Mouse (Mus musculus) heart, embryonic 15.5 days (tissue): ENCODE measurements at regions not wholly inside any gene's neighbourhood (a gene's known extent, or its start where the extent isn't known, plus 50 kb on each side); places are given as distances from the start of the nearest gene placed in this dataset.

Experiments
- ATAC-seq: fragments of 200-750 bp; cut with Nextera tagmentation; replicated peaks from 2 replicates; pipeline ENCODE4 v1.8.0; 2017; ENCODE audit warnings: low read depth, moderate TSS enrichment; ENCODE audit not compliant: insufficient number of reproducible peaks, insufficient read depth, low FRiP score
- H3K27ac ChIP-seq: fragments of 300-500 bp; sonication (generic); 2 replicates; pipeline ENCODE4 v1.5.1; 2015; ENCODE audit warnings: mild to moderate bottlenecking, inconsistent platforms
- H3K27me3 ChIP-seq: fragments of 300-500 bp; sonication (generic); 2 replicates; pipeline ENCODE4 v1.6.1; 2015; ENCODE audit warnings: inconsistent platforms
- H3K36me3 ChIP-seq: fragments of 300-500 bp; sonication (generic); 2 replicates; pipeline ENCODE4 v1.6.1; 2015; ENCODE audit warnings: mild to moderate bottlenecking, inconsistent platforms
- H3K4me1 ChIP-seq: fragments of 300-500 bp; sonication (generic); replicated peaks from 2 replicates; pipeline ENCODE4 v1.6.1; 2015; ENCODE audit warnings: inconsistent platforms
- H3K4me2 ChIP-seq: fragments of 300-500 bp; sonication (generic); 2 replicates; pipeline ENCODE4 v1.6.1; 2015; ENCODE audit warnings: inconsistent platforms, mild to moderate bottlenecking, moderate library complexity
- H3K4me3 ChIP-seq: fragments of 300-500 bp; sonication (generic); 2 replicates; pipeline ENCODE4 v1.5.1; 2015; ENCODE audit warnings: mild to moderate bottlenecking, inconsistent platforms
- H3K9ac ChIP-seq: fragments of 300-500 bp; sonication (generic); 2 replicates; pipeline ENCODE4 v1.6.1; 2015; ENCODE audit warnings: mild to moderate bottlenecking, inconsistent platforms
- H3K9me3 ChIP-seq: fragments of 300-500 bp; sonication (generic); replicated peaks from 2 replicates; pipeline ENCODE4 v1.6.1; 2016; ENCODE audit warnings: inconsistent platforms
- WGBS: fragments of 180-500 bp; shearing (Covaris S2); methylation state at CpG from one replicate; pipeline ENCODE4 v1.1.7; 2015; ENCODE audit warnings: mixed read lengths; 5-methylcytosine and 5-hydroxymethylcytosine counted together

DNA sequence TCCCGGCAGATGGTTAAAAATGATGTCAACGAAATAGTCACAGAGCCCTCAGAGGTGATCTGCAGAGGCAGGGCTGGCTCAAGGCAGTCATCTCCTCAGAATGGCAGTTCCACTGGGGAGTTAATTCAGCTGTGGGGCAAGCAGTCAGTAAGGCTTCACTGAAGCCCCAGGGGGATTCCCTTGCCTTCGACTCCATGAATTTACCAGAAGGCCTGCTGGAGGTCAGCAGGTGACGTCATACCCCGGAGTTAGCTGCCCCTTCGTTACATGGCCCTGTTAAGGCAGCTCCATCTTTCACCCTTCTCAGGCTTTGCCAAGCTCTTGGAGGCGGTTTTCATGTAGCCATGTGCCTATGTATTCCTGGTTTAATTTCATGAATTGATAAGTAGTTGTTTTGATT is 178.6 kb downstream of the Fam43a start:
- Histone ChIP-seq H3K9ac (no peak overlapping the region), H3K36me3 (no peaks in the 10 kb centered on the region), H3K27ac (no peak overlapping the region), H3K4me1 (peaks cover 20% of the 10 kb centered on the region), H3K27me3 (no peaks in the 10 kb centered on the region), H3K4me3 (no peak overlapping the region), H3K4me2 (no peak overlapping the region), H3K9me3 (no peaks in the 10 kb centered on the region)
- ATAC-seq, result no peak
- 52% methylated on average over 7 of the region's 7 CpGs for WGBS

DNA sequence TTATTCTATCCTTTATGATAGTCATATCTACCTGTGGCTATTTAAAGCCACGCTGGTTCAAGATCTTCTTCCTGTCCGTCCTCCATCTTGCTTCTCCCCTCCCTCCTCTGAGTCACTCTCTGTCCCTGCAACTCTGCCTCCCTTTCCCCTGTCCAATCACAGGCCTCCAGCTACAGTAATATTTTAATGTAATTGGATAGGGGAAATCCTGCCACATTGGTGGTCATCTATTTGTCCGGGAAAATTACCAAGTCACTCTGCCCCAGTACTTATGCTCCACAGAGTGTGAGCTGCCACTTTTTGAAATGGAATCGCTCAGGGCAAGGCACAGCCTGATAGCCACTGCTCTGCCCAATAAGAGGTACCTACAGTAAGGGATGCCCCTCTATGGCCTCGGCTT is 179.4 kb downstream of the Fam43a start:
- Histone ChIP-seq H3K36me3 (no peaks in the 10 kb centered on the region), H3K9me3 (no peaks in the 10 kb centered on the region), H3K9ac (no peak overlapping the region), H3K4me3 (no peak overlapping the region), H3K4me2 (no peak overlapping the region), H3K27me3 (no peaks in the 10 kb centered on the region), H3K4me1 (peaks cover 20% of the 10 kb centered on the region), H3K27ac (no peak overlapping the region)
- 73% methylated on average over 5 of the region's 5 CpGs for WGBS
- no peak for ATAC-seq

- no peak overlapping the region for H3K4me2 ChIP-seq
Measured at GRCm38 (mm10) chr16:30784261-30784660, 184.7 kb downstream of the Fam43a start.

GRCm38 (mm10) chr16:30784949-30785348 is 185.4 kb downstream of the Fam43a start:
- no peaks in the 10 kb centered on the region for H3K36me3 ChIP-seq
- no peaks in the 10 kb centered on the region for H3K27me3 ChIP-seq
- no peak overlapping the region for H3K4me2 ChIP-seq
- 89% methylated on average over 1 of the region's 1 CpGs for WGBS
- no peaks in the 10 kb centered on the region for H3K9me3 ChIP-seq
- H3K4me3 ChIP-seq, result no peak overlapping the region
- H3K9ac ChIP-seq, result no peak overlapping the region
- peaks cover 26% of the 10 kb centered on the region for H3K4me1 ChIP-seq
- no peak for ATAC-seq
- H3K27ac ChIP-seq, result no peak overlapping the region

More at GRCm38 (mm10) chr16:30784261-30784660, 184.7 kb downstream of the Fam43a start:
- H3K27me3 ChIP-seq, result no peaks in the 10 kb centered on the region
- H3K27ac ChIP-seq, result no peak overlapping the region
- no peak overlapping the region for H3K9ac ChIP-seq
- no peak for ATAC-seq
- peaks cover 19% of the 10 kb centered on the region for H3K4me1 ChIP-seq
- no peaks in the 10 kb centered on the region for H3K36me3 ChIP-seq
- H3K4me3 ChIP-seq, result no peak overlapping the region
- WGBS, result 98% methylated on average over 5 of the region's 5 CpGs
- H3K9me3 ChIP-seq, result no peaks in the 10 kb centered on the region

- no peak overlapping the region for H3K4me2 ChIP-seq
- H3K4me1 ChIP-seq, result peaks cover 37% of the 10 kb centered on the region
- H3K27me3 ChIP-seq, result no peaks in the 10 kb centered on the region
- no peak for ATAC-seq
- 92% methylated on average over 3 of the region's 3 CpGs for WGBS
- H3K36me3 ChIP-seq, result no peaks in the 10 kb centered on the region
- no peak overlapping the region for H3K27ac ChIP-seq
- no peaks in the 10 kb centered on the region for H3K9me3 ChIP-seq
- H3K4me3 ChIP-seq, result no peak overlapping the region
- H3K9ac ChIP-seq, result no peak overlapping the region
Measured at GRCm38 (mm10) chr16:30786060-30786459, 186.5 kb downstream of the Fam43a start.

- H3K4me1 ChIP-seq, result peaks cover 50% of the 10 kb centered on the region
- no peak for ATAC-seq
- no peak overlapping the region for H3K9ac ChIP-seq
- no peaks in the 10 kb centered on the region for H3K9me3 ChIP-seq
- H3K4me3 ChIP-seq, result no peak overlapping the region
- no peak overlapping the region for H3K4me2 ChIP-seq
- WGBS, result 66% methylated on average over 1 of the region's 1 CpGs
- H3K27me3 ChIP-seq, result no peaks in the 10 kb centered on the region
- no peaks in the 10 kb centered on the region for H3K36me3 ChIP-seq
- no peak overlapping the region for H3K27ac ChIP-seq
Measured at GRCm38 (mm10) chr16:30787351-30787750, 187.8 kb downstream of the Fam43a start.

- peak overlapping the region; percentile 91 for H3K27ac ChIP-seq
- H3K4me1 ChIP-seq, result peaks cover 60% of the 10 kb centered on the region
- no peaks in the 10 kb centered on the region for H3K36me3 ChIP-seq
- no peak overlapping the region; the same call in 1 of the 2 replicates for H3K4me2 ChIP-seq
- no peak overlapping the region for H3K9ac ChIP-seq
- ATAC-seq, result no peak
- 24% methylated on average over 11 of the region's 11 CpGs for WGBS
- H3K27me3 ChIP-seq, result no peaks in the 10 kb centered on the region
- H3K9me3 ChIP-seq, result no peaks in the 10 kb centered on the region
- no peak overlapping the region for H3K4me3 ChIP-seq
Measured at GRCm38 (mm10) chr16:30788321-30788781, 188.8 kb downstream of the Fam43a start.

GRCm38 (mm10) chr16:30788944-30789781 is 189.6 kb downstream of the Fam43a start:
- H3K27ac ChIP-seq, result peak overlapping the region; percentile 91
- no peak overlapping the region for H3K4me3 ChIP-seq
- WGBS, result 78% methylated on average over 15 of the region's 15 CpGs
- H3K9ac ChIP-seq, result no peak overlapping the region
- H3K4me1 ChIP-seq, result peaks cover 65% of the 10 kb centered on the region
- H3K9me3 ChIP-seq, result no peaks in the 10 kb centered on the region
- no peak for ATAC-seq
- no peak overlapping the region for H3K4me2 ChIP-seq
- H3K27me3 ChIP-seq, result no peaks in the 10 kb centered on the region
- no peaks in the 10 kb centered on the region for H3K36me3 ChIP-seq

DNA sequence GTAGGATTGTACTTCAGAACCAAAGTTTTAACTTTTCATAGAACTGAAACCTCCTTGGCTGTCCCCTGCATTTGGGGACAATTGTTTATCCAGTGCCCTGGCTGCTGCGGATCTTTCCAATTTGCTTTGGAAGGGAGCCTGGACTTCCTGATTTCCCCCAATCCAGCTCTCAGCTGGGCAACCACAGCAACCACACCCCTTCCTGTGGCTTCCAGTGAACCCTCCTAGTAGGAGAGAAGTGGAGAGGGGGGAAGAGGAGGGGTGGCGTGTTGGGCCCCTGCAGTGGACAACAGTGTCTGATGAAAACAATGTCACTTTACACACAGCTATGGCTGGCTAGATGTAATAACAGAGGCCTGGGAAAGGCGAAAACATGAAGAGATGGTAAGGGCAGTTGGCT is 190.5 kb downstream of the Fam43a start:
- Histone ChIP-seq H3K4me1 (peaks cover 68% of the 10 kb centered on the region), H3K27me3 (no peaks in the 10 kb centered on the region), H3K4me3 (no peak overlapping the region), H3K36me3 (no peaks in the 10 kb centered on the region), H3K4me2 (peak overlapping the region; percentile 23), H3K9ac (peak overlapping the region; percentile 34; the same call in 1 of the 2 replicates), H3K9me3 (no peaks in the 10 kb centered on the region), H3K27ac (peak overlapping the region; percentile 91)
- 22% methylated on average over 3 of the region's 3 CpGs for WGBS
- ATAC-seq, result peak; percentile 60; the same call in 1 of the 2 replicates

GRCm38 (mm10) chr16:30790551-30791001 is 191.1 kb downstream of the Fam43a start:
- 13% methylated on average over 4 of the region's 4 CpGs for WGBS
- ATAC-seq, result peak; percentile 81
- Histone ChIP-seq H3K4me2 (peak overlapping the region; percentile 23), H3K27ac (peak overlapping the region; percentile 91), H3K4me1 (peaks cover 73% of the 10 kb centered on the region), H3K4me3 (no peak overlapping the region), H3K9me3 (no peaks in the 10 kb centered on the region), H3K36me3 (no peaks in the 10 kb centered on the region), H3K9ac (peak overlapping the region; percentile 34; the same call in 1 of the 2 replicates), H3K27me3 (no peaks in the 10 kb centered on the region)

DNA sequence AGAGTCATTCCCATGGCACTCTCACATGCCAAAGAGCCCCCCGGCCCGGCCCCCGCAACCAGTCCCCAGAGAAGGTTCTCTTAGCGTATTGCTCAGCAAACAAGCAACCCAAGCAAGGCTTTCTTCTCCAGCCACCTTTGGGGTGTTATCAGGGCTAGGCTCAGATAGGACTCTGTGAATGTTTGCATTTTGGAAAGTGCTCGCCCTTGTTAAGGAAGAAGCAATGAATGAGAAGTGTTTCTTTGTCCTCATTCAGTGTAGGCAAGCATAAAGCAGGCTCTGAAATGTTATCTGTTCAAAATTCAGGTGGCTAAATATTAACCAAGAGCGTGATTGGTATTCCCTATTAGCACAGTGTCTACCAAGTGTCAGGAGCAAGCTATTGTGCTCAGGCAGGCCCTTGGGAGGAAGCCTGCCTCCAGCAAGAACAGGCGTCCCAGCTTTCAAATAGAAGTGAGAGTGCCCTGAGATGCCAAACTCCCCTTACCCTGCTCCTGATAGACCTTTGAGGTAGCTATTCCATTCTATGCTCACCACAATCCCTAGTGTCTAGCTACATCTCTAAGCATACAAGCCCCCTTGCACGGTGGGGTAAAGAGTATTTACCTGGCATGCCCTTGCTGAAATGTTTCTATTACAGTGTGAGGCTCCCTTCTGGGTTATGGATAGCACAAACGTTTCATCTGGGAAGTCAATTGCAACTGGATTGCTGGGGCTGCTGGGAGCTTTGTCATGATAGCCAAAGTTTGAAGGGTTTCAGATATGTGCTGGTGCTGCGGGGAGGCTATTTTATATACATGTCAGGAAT is 191.7 kb downstream of the Fam43a start:
- Histone ChIP-seq H3K9ac (no peak overlapping the region), H3K4me3 (no peak overlapping the region), H3K27me3 (no peaks in the 10 kb centered on the region), H3K36me3 (no peaks in the 10 kb centered on the region), H3K9me3 (no peaks in the 10 kb centered on the region), H3K4me1 (peaks cover 80% of the 10 kb centered on the region), H3K4me2 (no peak overlapping the region), H3K27ac (peak overlapping the region; percentile 91)
- ATAC-seq, result no peak
- 36% methylated on average over 10 of the region's 10 CpGs for WGBS
